ENCODE assay signal across 9 mouse cellular contexts in the genomic region with DNA sequence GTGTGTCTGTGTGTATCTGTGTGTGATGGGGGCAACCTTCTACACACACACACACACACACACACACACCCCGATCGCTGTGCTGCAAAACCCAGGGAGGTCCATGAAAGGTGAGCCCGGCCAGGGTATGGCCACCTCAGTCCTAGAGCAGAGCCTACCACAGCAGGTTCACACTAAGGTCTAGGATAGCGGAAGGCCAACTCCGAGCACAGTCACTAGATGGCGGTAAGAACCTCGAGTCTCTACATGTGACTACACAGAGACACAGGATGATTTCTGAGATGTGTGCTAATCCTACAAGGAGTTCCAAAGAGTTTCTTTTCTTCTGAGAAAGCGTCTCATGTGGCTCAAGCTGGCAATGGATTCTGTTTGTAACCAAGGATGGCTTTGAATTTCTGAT. TPM values are rescaled to one million over a fixed set of nuclear protein-coding genes. Genes with fewer than 3 reads are reported as not detected.
DNase-seq lines count a peak whose midpoint lies in the region; ATAC-seq and TF ChIP-seq lines count a peak whose summit lies in the region.
"Had no signal": no experiment of that assay in that cellular context is flagged by ENCODE, and none has a peak within 500 bp of the region (broad histone marks: within the 10 kb centered on the region; RNA-seq: fewer than 3 reads in every experiment).

No protein-coding gene starts in this region.

- no peaks in the 10 kb centered on the region for H3K4me1 ChIP-seq in heart, embryonic 10.5 days
- 0 out of 2 replicates have a peak, but pooled peaks cover under 1% of the 10 kb centered on the region for H3K4me1 ChIP-seq in kidney, embryonic 14.5 days (ENCODE audit: control insufficient read depth, insufficient read depth, low read length)

- peak; percentile 36 for TF ChIP-seq CTCF in C2C12 (IDR thresholded peaks at IDR 0.05; ENCODE audit: control insufficient read depth, insufficient read depth, insufficient read length)

- intact Hi-C loops in heart, postnatal 25 days (cut with DNase I): no loop called here

- H3K27me3 ChIP-seq in heart, embryonic 10.5 days (ENCODE audit: insufficient read depth, poor library complexity, severe bottlenecking): 0 out of 2 replicates have a peak, but pooled peaks cover 5% of the 10 kb centered on the region
- H3K27me3 ChIP-seq in C2C12 (ENCODE audit: control insufficient read depth, insufficient read depth, insufficient read length): no peaks in the 10 kb centered on the region
- H3K27me3 ChIP-seq in kidney, embryonic 14.5 days (ENCODE audit: control insufficient read depth, insufficient read depth, low read length): no peaks in the 10 kb centered on the region

- H3K36me3 ChIP-seq in heart, embryonic 10.5 days: no peaks in the 10 kb centered on the region
- H3K36me3 ChIP-seq in C2C12 (ENCODE audit: control insufficient read depth, insufficient read depth): no peaks in the 10 kb centered on the region
- no peaks in the 10 kb centered on the region for H3K36me3 ChIP-seq in kidney, embryonic 14.5 days (ENCODE audit: control insufficient read depth, insufficient read depth, low read length)

- no peak overlapping the region for H3K27ac ChIP-seq in heart, embryonic 10.5 days
- no peak overlapping the region for H3K27ac ChIP-seq in kidney, embryonic 14.5 days (ENCODE audit: low read depth, low read length)

- no peaks in the 10 kb centered on the region for H3K79me3 ChIP-seq in C2C12 (ENCODE audit: low read depth)

- ATAC-seq in activated CD4-positive, CD25-positive, alpha-beta regulatory T cell, adult 4 months: peak; percentile 49
- ATAC-seq in erythroid progenitor cell, adult 5-6 weeks (replicated peaks; ENCODE audit: low FRiP score, poor library complexity, severe bottlenecking): peak; percentile 63; the same call in 1 of the 2 replicates
- ATAC-seq in kidney, embryonic 14.5 days (ENCODE audit: low FRiP score, low TSS enrichment): 0 out of 2 replicates have a peak, but pooled peaks have one; percentile 66

- no peak overlapping the region for H3K4me3 ChIP-seq in heart, embryonic 10.5 days
- H3K4me3 ChIP-seq in C2C12 (ENCODE audit: insufficient read depth, poor library complexity, severe bottlenecking): no peak overlapping the region
- no peak overlapping the region for H3K4me3 ChIP-seq in kidney, embryonic 14.5 days (ENCODE audit: low read length)

- no peak overlapping the region for H3K9ac ChIP-seq in kidney, embryonic 14.5 days (ENCODE audit: low read depth, low read length)

- no peak overlapping the region for H3K4me2 ChIP-seq in kidney, embryonic 14.5 days (replicated peaks; ENCODE audit: low read depth, low read length)

- 33% methylated on average over 8 of the region's 8 CpGs for WGBS in heart, embryonic 10.5 days
- WGBS in kidney, embryonic 14.5 days: 37% methylated on average over 8 of the region's 8 CpGs

- no peak overlapping the region for H3ac ChIP-seq in C2C12 (ENCODE audit: control insufficient read depth, insufficient read length, low read depth)

- H3K79me2 ChIP-seq in C2C12 (ENCODE audit: control insufficient read depth, insufficient read depth): no peaks in the 10 kb centered on the region

- peak; percentile 79 for DNase-seq in heart, embryonic 10.5 days (ENCODE audit: low spot score)
- no peak for DNase-seq in heart, postnatal 25 days (ENCODE audit: low spot score)
- DNase-seq in lung, postnatal 4 days: peak; percentile 54 to 68
- DNase-seq in thymus, postnatal 14 days: peak; percentile 62

- H3K9me3 ChIP-seq in heart, embryonic 10.5 days: no peaks in the 10 kb centered on the region
- no peaks in the 10 kb centered on the region for H3K9me3 ChIP-seq in kidney, embryonic 14.5 days (ENCODE audit: control insufficient read depth, low read length)

TF ChIP-seq in C2C12, 6 proteins besides CTCF, POLR2A, EP300 and RAD21:
- TF ChIP-seq CEBPB (IDR thresholded peaks at IDR 0.05; ENCODE audit: low read depth): no peak
- no peak for TF ChIP-seq MYOD1 (IDR thresholded peaks at IDR 0.05; ENCODE audit: control insufficient read depth, insufficient read length, low read depth)
- TF ChIP-seq FOSL1 (IDR thresholded peaks at IDR 0.05; ENCODE audit: insufficient read depth, low read length, poor library complexity, severe bottlenecking): no peak
- no peak for TF ChIP-seq USF1 (IDR thresholded peaks at IDR 0.05; ENCODE audit: low read depth)
- TF ChIP-seq MYOG (IDR thresholded peaks at IDR 0.05; ENCODE audit: control insufficient read depth, extremely low read depth, insufficient read length): no peak

RNA-seq across cellular contexts. Expression of gene Car5a, which starts 17.4 kb away (rescaled TPM):
- not detected in 2 replicates for polyA plus RNA-seq in heart, embryonic 10.5 days (2016; fragmentation: Nextera tagmentation; extraction: Ambion mirVana)
- total RNA-seq in heart, postnatal 25 days (2021): not detected
- not detected for polyA plus RNA-seq in C2C12 (2012; fragmentation: generic; extraction: Trizol)
- polyA plus RNA-seq in activated CD4-positive, CD25-positive, alpha-beta regulatory T cell, adult 4 months (2017; shearing (Covaris generic)): under 1 TPM in 1 of 2 experiments, not detected in 1; 0.40 TPM
- total RNA-seq in erythroid progenitor cell, adult 5-6 weeks (2015; ENCODE audit: low replicate concordance): not detected in 2 replicates
- not detected in 2 replicates for total RNA-seq in erythroid progenitor cell, adult 5-6 weeks (2017; ENCODE audit: low replicate concordance)
- not detected in 2 replicates for polyA plus RNA-seq in kidney, embryonic 14.5 days (2014; fragmentation: Nextera tagmentation; extraction: Ambion mirVana)
- total RNA-seq: left cerebral cortex, postnatal 10 days had no signal

RNA-seq across cellular contexts. Expression of gene Slc7a5, which starts 19.8 kb away (rescaled TPM):
- polyA plus RNA-seq in heart, embryonic 10.5 days (2016; fragmentation: Nextera tagmentation; extraction: Ambion mirVana): 18.7 and 20.9 TPM in 2 replicates
- 1 to 10 TPM; 3.2 to 4.9 TPM for total RNA-seq in heart, postnatal 25 days (2021)
- 112 TPM for polyA plus RNA-seq in C2C12 (2012; fragmentation: generic; extraction: Trizol)
- 1 to 10 TPM; 4.7 to 6.6 TPM for polyA plus RNA-seq in activated CD4-positive, CD25-positive, alpha-beta regulatory T cell, adult 4 months (2017; shearing (Covaris generic))
- 204 and 216 TPM in 2 replicates for total RNA-seq in erythroid progenitor cell, adult 5-6 weeks (2015; ENCODE audit: low replicate concordance)
- total RNA-seq in erythroid progenitor cell, adult 5-6 weeks (2017; ENCODE audit: low replicate concordance): 167 and 189 TPM in 2 replicates
- 16.8 and 25.9 TPM in 2 replicates for polyA plus RNA-seq in kidney, embryonic 14.5 days (2014; fragmentation: Nextera tagmentation; extraction: Ambion mirVana)

RNA-seq across cellular contexts. Expression of gene Banp, which starts 22.2 kb away (rescaled TPM):
- polyA plus RNA-seq in heart, embryonic 10.5 days (2016; fragmentation: Nextera tagmentation; extraction: Ambion mirVana): 35.8 and 58.5 TPM in 2 replicates
- total RNA-seq in heart, postnatal 25 days (2021): 10 to 100 TPM; 15.0 to 26.5 TPM
- 25.9 TPM for polyA plus RNA-seq in C2C12 (2012; fragmentation: generic; extraction: Trizol)
- 10 to 100 TPM; 24.3 to 30.2 TPM for polyA plus RNA-seq in activated CD4-positive, CD25-positive, alpha-beta regulatory T cell, adult 4 months (2017; shearing (Covaris generic))
- total RNA-seq in erythroid progenitor cell, adult 5-6 weeks (2015; ENCODE audit: low replicate concordance): 16.3 and 41.1 TPM in 2 replicates
- total RNA-seq in erythroid progenitor cell, adult 5-6 weeks (2017; ENCODE audit: low replicate concordance): 42.2 and 94.6 TPM in 2 replicates
- 39.2 and 39.5 TPM in 2 replicates for polyA plus RNA-seq in kidney, embryonic 14.5 days (2014; fragmentation: Nextera tagmentation; extraction: Ambion mirVana)
